Mouse (Mus musculus): Measurements from ENCODE around the gene Schip1.

Schip1 gene

GRCm38 (mm10) chr3:68470061-68470460 is 405.5 kb downstream of the Schip1 start:
- in situ Hi-C loops (cut with MboI, MseI): no loop called here

GRCm38 (mm10) chr3:68470622-68471021 is 406.0 kb downstream of the Schip1 start:
- in situ Hi-C loops (cut with MboI, MseI): no loop called here

GRCm38 (mm10) chr3:68476336-68476735 is 411.7 kb downstream of the Schip1 start:
- in situ Hi-C loops (cut with MboI, MseI): no loop called here

GRCm38 (mm10) chr3:68477478-68477877 is 412.9 kb downstream of the Schip1 start:
- in situ Hi-C loops (cut with MboI, MseI): no loop called here

GRCm38 (mm10) chr3:68479266-68479665 is 414.7 kb downstream of the Schip1 start:
- in situ Hi-C loops (cut with MboI, MseI): no loop called here

GRCm38 (mm10) chr3:68483517-68483916 is 418.9 kb downstream of the Schip1 start:
- in situ Hi-C loops (cut with MboI, MseI): no loop called here

GRCm38 (mm10) chr3:68484021-68484420 is 419.4 kb downstream of the Schip1 start:
- in situ Hi-C loops (cut with MboI, MseI): no loop called here

GRCm38 (mm10) chr3:68484561-68484960 is 420.0 kb downstream of the Schip1 start:
- in situ Hi-C loops (cut with MboI, MseI): no loop called here

- in situ Hi-C loops (cut with MboI, MseI): no loop called here
Measured at GRCm38 (mm10) chr3:68487621-68488020, 423.0 kb downstream of the Schip1 start.

- in situ Hi-C loops (cut with MboI, MseI): no loop called here
Measured at GRCm38 (mm10) chr3:68488316-68488715, 423.7 kb downstream of the Schip1 start.

GRCm38 (mm10) chr3:68491516-68491915 is 426.9 kb downstream of the Schip1 start:
- in situ Hi-C loops (cut with MboI, MseI): no loop called here

GRCm38 (mm10) chr3:68492066-68492465 is 427.5 kb downstream of the Schip1 start:
- in situ Hi-C loops (cut with MboI, MseI): no loop called here

- in situ Hi-C loops (cut with MboI, MseI): no loop called here
Measured at GRCm38 (mm10) chr3:68492513-68492912, 427.9 kb downstream of the Schip1 start.

- in situ Hi-C loops (cut with MboI, MseI): no loop called here
Measured at GRCm38 (mm10) chr3:68493170-68493585, 428.6 kb downstream of the Schip1 start.

GRCm38 (mm10) chr3:68493586-68494295 is 429.1 kb downstream of the Schip1 start:
- in situ Hi-C loops (cut with MboI, MseI): no loop called here

GRCm38 (mm10) chr3:68494296-68495095 is 429.9 kb downstream of the Schip1 start:
- in situ Hi-C loops (cut with MboI, MseI): no loop called here

- in situ Hi-C loops (cut with MboI, MseI): no loop called here
Measured at GRCm38 (mm10) chr3:68495096-68495735, 430.6 kb downstream of the Schip1 start.

GRCm38 (mm10) chr3:68495736-68496242 is 431.2 kb downstream of the Schip1 start:
- in situ Hi-C loops (cut with MboI, MseI): no loop called here

GRCm38 (mm10) chr3:68496513-68496912 is 431.9 kb downstream of the Schip1 start:
- in situ Hi-C loops (cut with MboI, MseI): no loop called here

- in situ Hi-C loops (cut with MboI, MseI): no loop called here
Measured at GRCm38 (mm10) chr3:68499532-68500152, 435.0 kb downstream of the Schip1 start.

- in situ Hi-C loops (cut with MboI, MseI): no loop called here
Measured at GRCm38 (mm10) chr3:68504838-68505237, 440.2 kb downstream of the Schip1 start.

Measured in T-helper 1 cell (primary cell).